Mouse (Mus musculus): ENCODE results near the gene Atp8b2. TPM values are rescaled to one million over a fixed set of nuclear protein-coding genes. Genes with fewer than 3 reads are reported as not detected.
A peak's percentile ranks its signal among the peaks of the same experiment; 100 is the strongest.

Gene Atp8b2
- total and polyA plus RNA-seq, 2 experiments from 2014 or later = 10.9 to 83.5 TPM

- Histone ChIP-seq H3K9me3 (ENCODE audit: low read length) (no peaks in the 10 kb centered on the region), H3K4me2 (ENCODE audit: low read depth, low read length) (no peak overlapping the region), H3K36me3 (ENCODE audit: insufficient read depth, low read length) (no peaks in the 10 kb centered on the region), H3K27ac (no peak overlapping the region), H3K4me1 (ENCODE audit: insufficient read depth, low read length) (no peaks in the 10 kb centered on the region), H3K9ac (replicated peaks; ENCODE audit: low read length) (no peak overlapping the region), H3K27me3 (ENCODE audit: insufficient read depth, low read length) (no peaks in the 10 kb centered on the region), H3K4me3 (ENCODE audit: low read length) (no peak overlapping the region)
- ATAC-seq (no peak), DNase-seq (ENCODE audit: low spot score) (no peak)
- 70% methylated on average over 10 of the region's 10 CpGs for WGBS
- TF ChIP-seq CTCF (IDR thresholded peaks at IDR 0.05; ENCODE audit: low read depth) = no peak
Measured at GRCm38 (mm10) chr3:89898011-89898410, 65.3 kb downstream of the Atp8b2 start.

GRCm38 (mm10) chr3:89897204-89897796, 66.0 kb downstream of the Atp8b2 start:
- Histone ChIP-seq H3K36me3 (ENCODE audit: insufficient read depth, low read length) (no peaks in the 10 kb centered on the region), H3K4me3 (ENCODE audit: low read length) (no peak overlapping the region), H3K9ac (replicated peaks; ENCODE audit: low read length) (no peak overlapping the region), H3K9me3 (ENCODE audit: low read length) (no peaks in the 10 kb centered on the region), H3K27ac (no peak overlapping the region), H3K4me1 (ENCODE audit: insufficient read depth, low read length) (no peaks in the 10 kb centered on the region), H3K27me3 (ENCODE audit: insufficient read depth, low read length) (no peaks in the 10 kb centered on the region), H3K4me2 (ENCODE audit: low read depth, low read length) (no peak overlapping the region)
- ATAC-seq (peak; percentile 50; the same call in 1 of the 2 replicates), DNase-seq (ENCODE audit: low spot score) (peak; percentile 16)
- TF ChIP-seq CTCF (IDR thresholded peaks at IDR 0.05; ENCODE audit: low read depth) = no peak
- 63% methylated on average over 8 of the region's 8 CpGs for WGBS

- WGBS = 11% methylated on average over 5 of the region's 5 CpGs
- Histone ChIP-seq H3K27ac (no peak overlapping the region), H3K4me2 (ENCODE audit: low read depth, low read length) (no peak overlapping the region), H3K4me1 (ENCODE audit: insufficient read depth, low read length) (no peaks in the 10 kb centered on the region), H3K9ac (replicated peaks; ENCODE audit: low read length) (no peak overlapping the region), H3K27me3 (ENCODE audit: insufficient read depth, low read length) (no peaks in the 10 kb centered on the region), H3K4me3 (ENCODE audit: low read length) (no peak overlapping the region), H3K36me3 (ENCODE audit: insufficient read depth, low read length) (no peaks in the 10 kb centered on the region), H3K9me3 (ENCODE audit: low read length) (no peaks in the 10 kb centered on the region)
- no peak for TF ChIP-seq CTCF (IDR thresholded peaks at IDR 0.05; ENCODE audit: low read depth)
- ATAC-seq (no peak), DNase-seq (ENCODE audit: low spot score) (no peak)
Measured at GRCm38 (mm10) chr3:89896571-89896970, 66.7 kb downstream of the Atp8b2 start.

GRCm38 (mm10) chr3:89892517-89893106, 70.7 kb downstream of the Atp8b2 start:
- 88% methylated on average over 5 of the region's 5 CpGs for WGBS
- Histone ChIP-seq H3K4me3 (ENCODE audit: low read length) (no peak overlapping the region), H3K4me1 (ENCODE audit: insufficient read depth, low read length) (no peaks in the 10 kb centered on the region), H3K36me3 (ENCODE audit: insufficient read depth, low read length) (no peaks in the 10 kb centered on the region), H3K4me2 (ENCODE audit: low read depth, low read length) (no peak overlapping the region), H3K27me3 (ENCODE audit: insufficient read depth, low read length) (no peaks in the 10 kb centered on the region), H3K9ac (replicated peaks; ENCODE audit: low read length) (no peak overlapping the region), H3K9me3 (ENCODE audit: low read length) (no peaks in the 10 kb centered on the region), H3K27ac (no peak overlapping the region)
- ATAC-seq (no peak), DNase-seq (ENCODE audit: low spot score) (no peak)
- no peak for TF ChIP-seq CTCF (IDR thresholded peaks at IDR 0.05; ENCODE audit: low read depth)

- Histone ChIP-seq H3K4me3 (ENCODE audit: low read length) (no peak overlapping the region), H3K27me3 (ENCODE audit: insufficient read depth, low read length) (no peaks in the 10 kb centered on the region), H3K9ac (replicated peaks; ENCODE audit: low read length) (no peak overlapping the region), H3K9me3 (ENCODE audit: low read length) (no peaks in the 10 kb centered on the region), H3K36me3 (ENCODE audit: insufficient read depth, low read length) (no peaks in the 10 kb centered on the region), H3K4me1 (ENCODE audit: insufficient read depth, low read length) (no peaks in the 10 kb centered on the region), H3K4me2 (ENCODE audit: low read depth, low read length) (no peak overlapping the region), H3K27ac (no peak overlapping the region)
- no peak for ATAC-seq
- no peak for DNase-seq (ENCODE audit: low spot score)
- no peak for TF ChIP-seq CTCF (IDR thresholded peaks at IDR 0.05; ENCODE audit: low read depth)
Measured at GRCm38 (mm10) chr3:89891696-89892095, 71.6 kb downstream of the Atp8b2 start.

GRCm38 (mm10) chr3:89889841-89890430, 73.4 kb downstream of the Atp8b2 start:
- Histone ChIP-seq H3K4me2 (ENCODE audit: low read depth, low read length) (no peak overlapping the region), H3K36me3 (ENCODE audit: insufficient read depth, low read length) (no peaks in the 10 kb centered on the region), H3K4me1 (ENCODE audit: insufficient read depth, low read length) (no peaks in the 10 kb centered on the region), H3K4me3 (ENCODE audit: low read length) (no peak overlapping the region), H3K9me3 (ENCODE audit: low read length) (no peaks in the 10 kb centered on the region), H3K27me3 (ENCODE audit: insufficient read depth, low read length) (no peaks in the 10 kb centered on the region), H3K27ac (no peak overlapping the region), H3K9ac (replicated peaks; ENCODE audit: low read length) (no peak overlapping the region)
- TF ChIP-seq CTCF (IDR thresholded peaks at IDR 0.05; ENCODE audit: low read depth) = no peak
- ATAC-seq (no peak), DNase-seq (ENCODE audit: low spot score) (no peak)
- 62% methylated on average over 8 of the region's 8 CpGs for WGBS

Small RNA genes within 50 kb of the gene (microRNA-seq; reads per million reads assigned to microRNA genes)
- 0.72 to 1.9 reads per million in 2 experiments for gene Mir7669

Other genes starting within 250 kb of the Atp8b2 start
- gene Adar, start 248.5 kb downstream of the Atp8b2 start, total RNA-seq (2014; rRNA removed) = 73.6 and 78.0 TPM in 2 replicates
- gene Adar, start 248.5 kb downstream of the Atp8b2 start, polyA plus RNA-seq (2015; fragmentation: Nextera tagmentation; extraction: Ambion mirVana) = 17.3 and 17.9 TPM in 2 replicates
- 40.3 and 45.6 TPM in 2 replicates for gene Chrnb2, start 198.9 kb downstream of the Atp8b2 start, total RNA-seq (2014; rRNA removed)
- gene Chrnb2, start 198.9 kb downstream of the Atp8b2 start, polyA plus RNA-seq (2015; fragmentation: Nextera tagmentation; extraction: Ambion mirVana) = 16.2 and 16.5 TPM in 2 replicates
- gene Ube2q1, start 189.9 kb downstream of the Atp8b2 start, total RNA-seq (2014; rRNA removed) = 50.7 and 53.2 TPM in 2 replicates
- gene Ube2q1, start 189.9 kb downstream of the Atp8b2 start, polyA plus RNA-seq (2015; fragmentation: Nextera tagmentation; extraction: Ambion mirVana) = 9.2 and 9.5 TPM in 2 replicates
- gene She, start 132.1 kb downstream of the Atp8b2 start, total RNA-seq (2014; rRNA removed) = 1.9 and 2.8 TPM in 2 replicates
- 0.98 and 1.1 TPM in 2 replicates for gene She, start 132.1 kb downstream of the Atp8b2 start, polyA plus RNA-seq (2015; fragmentation: Nextera tagmentation; extraction: Ambion mirVana)
- gene Il6ra, start 50.3 kb downstream of the Atp8b2 start, total RNA-seq (2014; rRNA removed) = 0.68 and 1.8 TPM in 2 replicates
- gene Il6ra, start 50.3 kb downstream of the Atp8b2 start, polyA plus RNA-seq (2015; fragmentation: Nextera tagmentation; extraction: Ambion mirVana) = 2.1 and 2.4 TPM in 2 replicates
- 41.6 and 43.7 TPM in 2 replicates for gene Hax1, start 35.3 kb upstream of the Atp8b2 start, total RNA-seq (2014; rRNA removed)
- gene Hax1, start 35.3 kb upstream of the Atp8b2 start, polyA plus RNA-seq (2015; fragmentation: Nextera tagmentation; extraction: Ambion mirVana) = 74.1 and 81.6 TPM in 2 replicates
- gene 4933434E20Rik, start 88.1 kb upstream of the Atp8b2 start, total RNA-seq (2014; rRNA removed) = 95.6 and 110 TPM in 2 replicates
- gene 4933434E20Rik, start 88.1 kb upstream of the Atp8b2 start, polyA plus RNA-seq (2015; fragmentation: Nextera tagmentation; extraction: Ambion mirVana) = 228 and 254 TPM in 2 replicates
- gene Ubap2l, start 89.1 kb upstream of the Atp8b2 start, total RNA-seq (2014; rRNA removed) = 83.1 and 102 TPM in 2 replicates
- 109 and 113 TPM in 2 replicates for gene Ubap2l, start 89.1 kb upstream of the Atp8b2 start, polyA plus RNA-seq (2015; fragmentation: Nextera tagmentation; extraction: Ambion mirVana)
- 136 and 142 TPM in 2 replicates for gene Tpm3, start 109.1 kb upstream of the Atp8b2 start, total RNA-seq (2014; rRNA removed)
- gene Tpm3, start 109.1 kb upstream of the Atp8b2 start, polyA plus RNA-seq (2015; fragmentation: Nextera tagmentation; extraction: Ambion mirVana) = 300 and 302 TPM in 2 replicates
- gene Nup210l, start 140.6 kb upstream of the Atp8b2 start, total RNA-seq (2014; rRNA removed) = 0.52 and 0.65 TPM in 2 replicates
- gene Nup210l, start 140.6 kb upstream of the Atp8b2 start, polyA plus RNA-seq (2015; fragmentation: Nextera tagmentation; extraction: Ambion mirVana) = 0.11 TPM in 2 replicates